Mouse (Mus musculus): Measurements from ENCODE around the gene Nifk. TPM values are rescaled to one million over a fixed set of nuclear protein-coding genes. Genes with fewer than 3 reads are reported as not detected.
A peak's percentile ranks its signal among the peaks of the same experiment; 100 is the strongest.

Gene Nifk
- polyA plus RNA-seq, 1 experiment from 2014 or later: 91.1 TPM

- Histone ChIP-seq H3K9ac (ENCODE audit: low read length) (no peak overlapping the region), H3K4me3 (ENCODE audit: low read depth, low read length) (no peak overlapping the region), H3K36me3 (ENCODE audit: control insufficient read depth, insufficient read depth, low read length) (no peaks in the 10 kb centered on the region), H3K27ac (ENCODE audit: low read depth, low read length) (no peak overlapping the region), H3K9me3 (replicated peaks; ENCODE audit: control insufficient read depth, low read length) (no peaks in the 10 kb centered on the region), H3K4me1 (ENCODE audit: control insufficient read depth, insufficient read depth, low read length) (no peaks in the 10 kb centered on the region), H3K27me3 (replicated peaks; ENCODE audit: control insufficient read depth, insufficient read depth, low read length) (no peaks in the 10 kb centered on the region), H3K4me2 (ENCODE audit: low read length) (no peak overlapping the region)
- ATAC-seq (no peak), DNase-seq (ENCODE audit: low spot score) (peak; percentile 11)
- 97% methylated on average over 1 of the region's 1 CpGs for WGBS
These were observed 46.3 kb downstream of the Nifk start for GRCm38 (mm10) chr1:118367970-118368369.

- ATAC-seq (no peak), DNase-seq (ENCODE audit: low spot score) (no peak)
- H3K36me3 ChIP-seq (ENCODE audit: control insufficient read depth, insufficient read depth, low read length): no peaks in the 10 kb centered on the region
- no peak overlapping the region for H3K4me2 ChIP-seq (ENCODE audit: low read length)
- H3K27ac ChIP-seq (ENCODE audit: low read depth, low read length): no peak overlapping the region
- H3K9ac ChIP-seq (ENCODE audit: low read length): no peak overlapping the region
- H3K4me1 ChIP-seq (ENCODE audit: control insufficient read depth, insufficient read depth, low read length): no peaks in the 10 kb centered on the region
- H3K27me3 ChIP-seq (replicated peaks; ENCODE audit: control insufficient read depth, insufficient read depth, low read length): no peaks in the 10 kb centered on the region
- no peak overlapping the region for H3K4me3 ChIP-seq (ENCODE audit: low read depth, low read length)
- H3K9me3 ChIP-seq (replicated peaks; ENCODE audit: control insufficient read depth, low read length): no peaks in the 10 kb centered on the region
- 69% methylated on average over 3 of the region's 3 CpGs for WGBS
These were observed 47.3 kb downstream of the Nifk start for GRCm38 (mm10) chr1:118368721-118369461.

- DNase-seq (ENCODE audit: low spot score) (no peak), ATAC-seq (no peak)
- WGBS: 86% methylated on average over 5 of the region's 5 CpGs
- Histone ChIP-seq H3K4me1 (ENCODE audit: control insufficient read depth, insufficient read depth, low read length) (no peaks in the 10 kb centered on the region), H3K9me3 (replicated peaks; ENCODE audit: control insufficient read depth, low read length) (no peaks in the 10 kb centered on the region), H3K36me3 (ENCODE audit: control insufficient read depth, insufficient read depth, low read length) (no peaks in the 10 kb centered on the region), H3K9ac (ENCODE audit: low read length) (no peak overlapping the region), H3K4me2 (ENCODE audit: low read length) (no peak overlapping the region), H3K27me3 (replicated peaks; ENCODE audit: control insufficient read depth, insufficient read depth, low read length) (no peaks in the 10 kb centered on the region), H3K27ac (ENCODE audit: low read depth, low read length) (no peak overlapping the region), H3K4me3 (ENCODE audit: low read depth, low read length) (no peak overlapping the region)
These were observed 56.1 kb downstream of the Nifk start for GRCm38 (mm10) chr1:118377784-118378183.

GRCm38 (mm10) chr1:118380105-118380786, 58.6 kb downstream of the Nifk start:
- H3K9ac ChIP-seq (ENCODE audit: low read length): no peak overlapping the region
- no peak overlapping the region for H3K27ac ChIP-seq (ENCODE audit: low read depth, low read length)
- H3K27me3 ChIP-seq (replicated peaks; ENCODE audit: control insufficient read depth, insufficient read depth, low read length): no peaks in the 10 kb centered on the region
- H3K36me3 ChIP-seq (ENCODE audit: control insufficient read depth, insufficient read depth, low read length): no peaks in the 10 kb centered on the region
- H3K4me3 ChIP-seq (ENCODE audit: low read depth, low read length): no peak overlapping the region
- no peaks in the 10 kb centered on the region for H3K9me3 ChIP-seq (replicated peaks; ENCODE audit: control insufficient read depth, low read length)
- H3K4me2 ChIP-seq (ENCODE audit: low read length): no peak overlapping the region
- DNase-seq (ENCODE audit: low spot score) (no peak), ATAC-seq (no peak)
- 80% methylated on average over 8 of the region's 8 CpGs for WGBS
- H3K4me1 ChIP-seq (ENCODE audit: control insufficient read depth, insufficient read depth, low read length): no peaks in the 10 kb centered on the region

Other genes with a start within 250 kb of the Nifk start
- gene Gm29106, start 145.3 kb upstream of the Nifk start, polyA plus RNA-seq (2014; fragmentation: Nextera tagmentation; extraction: Ambion mirVana): 0.29 and 0.37 TPM in 2 replicates
- gene Tsn, start 10.1 kb upstream of the Nifk start, polyA plus RNA-seq (2014; fragmentation: Nextera tagmentation; extraction: Ambion mirVana): 508 and 512 TPM in 2 replicates
- 71.6 and 108 TPM in 2 replicates for gene Clasp1, start 67.2 kb downstream of the Nifk start, polyA plus RNA-seq (2014; fragmentation: Nextera tagmentation; extraction: Ambion mirVana)

Measured in forebrain, embryonic 14.5 days (tissue).